Comparison of ENCODE assay signal across 15 mouse cellular contexts in the genomic region with DNA sequence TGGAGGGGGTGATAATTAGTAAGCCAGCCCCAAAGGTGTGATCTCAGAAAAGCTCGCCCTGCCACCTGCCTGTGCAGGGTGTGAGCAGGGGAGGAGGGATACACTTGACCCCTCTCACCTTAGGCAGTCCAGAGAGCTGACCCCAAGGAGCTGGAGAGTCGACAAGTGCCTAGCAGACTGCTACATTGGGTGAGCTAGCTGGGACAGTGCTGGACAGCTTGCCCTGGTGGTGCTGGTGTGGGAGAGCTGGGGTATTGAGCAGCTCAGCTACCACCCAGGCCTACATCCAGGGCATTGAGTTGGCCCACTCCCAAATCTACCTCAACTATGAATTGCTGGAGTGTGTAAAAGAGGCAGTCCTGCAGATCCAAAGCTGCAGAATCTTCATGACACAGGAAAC. TPM values are rescaled to one million over a fixed set of nuclear protein-coding genes. Genes with fewer than 3 reads are reported as not detected.
DNase-seq lines count a peak whose midpoint lies in the region; ATAC-seq lines count a peak whose summit lies in the region.
"Had no signal": no experiment of that assay in that cellular context is flagged by ENCODE, and none has a peak within 500 bp of the region (broad histone marks: within the 10 kb centered on the region; RNA-seq: fewer than 3 reads in every experiment).

No protein-coding gene starts in this region.

- no peak overlapping the region for H3K9ac ChIP-seq in hindbrain, embryonic 13.5 days
- H3K9ac ChIP-seq in midbrain, embryonic 13.5 days (replicated peaks): no peak overlapping the region
- no peak overlapping the region for H3K9ac ChIP-seq in stomach, embryonic 16.5 days (ENCODE audit: low read length)
- H3K9ac ChIP-seq: lung, embryonic 14.5 days had no signal

- peak; percentile 49; the same call in 1 of the 2 replicates for ATAC-seq in hindbrain, embryonic 13.5 days (ENCODE audit: low FRiP score)
- ATAC-seq in midbrain, embryonic 13.5 days: peak; percentile 62; the same call in 1 of the 2 replicates
- ATAC-seq in stomach, embryonic 16.5 days (ENCODE audit: insufficient read depth, low FRiP score): 0 out of 2 replicates have a peak, but pooled peaks have one; percentile 13
- ATAC-seq: inflammation-experienced regulatory T-cells, adult 6 months had no signal

- no peaks in the 10 kb centered on the region for H3K36me3 ChIP-seq in hindbrain, embryonic 13.5 days
- H3K36me3 ChIP-seq in hindbrain, embryonic 10.5 days: no peaks in the 10 kb centered on the region
- no peaks in the 10 kb centered on the region for H3K36me3 ChIP-seq in midbrain, embryonic 13.5 days
- no peaks in the 10 kb centered on the region for H3K36me3 ChIP-seq in midbrain, embryonic 10.5 days
- H3K36me3 ChIP-seq in stomach, embryonic 16.5 days (ENCODE audit: control insufficient read depth, insufficient read depth, low read length): no peaks in the 10 kb centered on the region

- no peak overlapping the region for H3K4me2 ChIP-seq in hindbrain, embryonic 13.5 days
- H3K4me2 ChIP-seq in midbrain, embryonic 13.5 days (replicated peaks): no peak overlapping the region
- H3K4me2 ChIP-seq in stomach, embryonic 16.5 days (ENCODE audit: low read depth, low read length): no peak overlapping the region
- H3K4me2 ChIP-seq: lung, embryonic 14.5 days had no signal

- H3K27me3 ChIP-seq in hindbrain, embryonic 13.5 days: no peaks in the 10 kb centered on the region
- H3K27me3 ChIP-seq in hindbrain, embryonic 10.5 days (ENCODE audit: insufficient read depth, poor library complexity, severe bottlenecking): no peaks in the 10 kb centered on the region
- no peaks in the 10 kb centered on the region for H3K27me3 ChIP-seq in midbrain, embryonic 13.5 days
- no peaks in the 10 kb centered on the region for H3K27me3 ChIP-seq in midbrain, embryonic 10.5 days (ENCODE audit: low read depth, poor library complexity, severe bottlenecking)
- no peaks in the 10 kb centered on the region for H3K27me3 ChIP-seq in stomach, embryonic 16.5 days (ENCODE audit: control insufficient read depth, insufficient read depth, low read length)
- H3K27me3 ChIP-seq: CH12.LX had no signal

- no peaks in the 10 kb centered on the region for H3K4me1 ChIP-seq in hindbrain, embryonic 13.5 days (replicated peaks)
- no peaks in the 10 kb centered on the region for H3K4me1 ChIP-seq in hindbrain, embryonic 10.5 days (replicated peaks)
- H3K4me1 ChIP-seq in midbrain, embryonic 13.5 days (replicated peaks): no peaks in the 10 kb centered on the region
- no peaks in the 10 kb centered on the region for H3K4me1 ChIP-seq in midbrain, embryonic 10.5 days
- H3K4me1 ChIP-seq in stomach, embryonic 16.5 days (ENCODE audit: control insufficient read depth, insufficient read depth, low read length): no peaks in the 10 kb centered on the region

- no peak overlapping the region for H3K27ac ChIP-seq in hindbrain, embryonic 13.5 days
- H3K27ac ChIP-seq in hindbrain, embryonic 10.5 days: no peak overlapping the region
- no peak overlapping the region for H3K27ac ChIP-seq in midbrain, embryonic 13.5 days
- no peak overlapping the region for H3K27ac ChIP-seq in midbrain, embryonic 10.5 days (replicated peaks)
- no peak overlapping the region for H3K27ac ChIP-seq in stomach, embryonic 16.5 days (ENCODE audit: low read length)
- H3K27ac ChIP-seq: left cerebral cortex, adult 2 months had no signal

- DNase-seq in cerebellum, postnatal 10 days: peak; percentile 15 to 17
- DNase-seq in cerebellum, adult 11 months: no peak
- DNase-seq in hindbrain, embryonic 10.5 days (ENCODE audit: low spot score): no peak
- no peak for DNase-seq in midbrain, embryonic 10.5 days (ENCODE audit: low spot score)
- no peak for DNase-seq in adrenal gland, postnatal 36 days
- DNase-seq: cerebellum, adult 11-12 months; lung, embryonic 14.5 days; right cerebral cortex, postnatal 25 days; thymus, adult 2 months had no signal

- no peaks in the 10 kb centered on the region for H3K9me3 ChIP-seq in hindbrain, embryonic 13.5 days
- no peaks in the 10 kb centered on the region for H3K9me3 ChIP-seq in hindbrain, embryonic 10.5 days
- no peaks in the 10 kb centered on the region for H3K9me3 ChIP-seq in midbrain, embryonic 13.5 days
- H3K9me3 ChIP-seq in midbrain, embryonic 10.5 days (replicated peaks): no peaks in the 10 kb centered on the region
- no peaks in the 10 kb centered on the region for H3K9me3 ChIP-seq in stomach, embryonic 16.5 days (replicated peaks; ENCODE audit: control insufficient read depth, low read length)

- WGBS in hindbrain, embryonic 13.5 days: 78% methylated on average over 2 of the region's 2 CpGs
- 67% methylated on average over 2 of the region's 2 CpGs for WGBS in hindbrain, embryonic 10.5 days
- WGBS in midbrain, embryonic 13.5 days: 70% methylated on average over 2 of the region's 2 CpGs
- 80% methylated on average over 2 of the region's 2 CpGs for WGBS in midbrain, embryonic 10.5 days
- WGBS in stomach, embryonic 16.5 days: 54% methylated on average over 2 of the region's 2 CpGs

- no peak overlapping the region for H3K4me3 ChIP-seq in hindbrain, embryonic 13.5 days
- no peak overlapping the region for H3K4me3 ChIP-seq in hindbrain, embryonic 10.5 days
- no peak overlapping the region for H3K4me3 ChIP-seq in midbrain, embryonic 13.5 days (replicated peaks)
- no peak overlapping the region for H3K4me3 ChIP-seq in midbrain, embryonic 10.5 days
- H3K4me3 ChIP-seq in stomach, embryonic 16.5 days (replicated peaks; ENCODE audit: low read length): no peak overlapping the region
- H3K4me3 ChIP-seq: left cerebral cortex, adult 2 months had no signal

RNA-seq across cellular contexts. Expression of a gene that starts 30.6 kb away (rescaled TPM):
- 60.3 and 62.1 TPM in 2 replicates for polyA plus RNA-seq in hindbrain, embryonic 13.5 days (2015; fragmentation: Nextera tagmentation; extraction: Ambion mirVana)
- polyA plus RNA-seq in hindbrain, embryonic 10.5 days (2016; fragmentation: Nextera tagmentation; extraction: Ambion mirVana): 31.4 and 34.8 TPM in 2 replicates
- 57.6 and 63.2 TPM in 2 replicates for polyA plus RNA-seq in midbrain, embryonic 13.5 days (2015; fragmentation: Nextera tagmentation; extraction: Ambion mirVana)
- 29.8 and 36.7 TPM in 2 replicates for polyA plus RNA-seq in midbrain, embryonic 10.5 days (2016; fragmentation: Nextera tagmentation; extraction: Ambion mirVana)
- polyA plus RNA-seq in stomach, embryonic 16.5 days (2015; fragmentation: Nextera tagmentation; extraction: Ambion mirVana): 28.4 and 31.6 TPM in 2 replicates
- 10 to 100 TPM; 44.8 to 48.5 TPM for total RNA-seq in adrenal gland, postnatal 36 days (2021)

RNA-seq across cellular contexts. Expression of a gene that starts 43.3 kb away (rescaled TPM):
- 3.0 and 3.9 TPM in 2 replicates for polyA plus RNA-seq in hindbrain, embryonic 13.5 days (2015; fragmentation: Nextera tagmentation; extraction: Ambion mirVana)
- polyA plus RNA-seq in hindbrain, embryonic 10.5 days (2016; fragmentation: Nextera tagmentation; extraction: Ambion mirVana): 5.9 and 6.8 TPM in 2 replicates
- 4.5 TPM in 2 replicates for polyA plus RNA-seq in midbrain, embryonic 13.5 days (2015; fragmentation: Nextera tagmentation; extraction: Ambion mirVana)
- polyA plus RNA-seq in midbrain, embryonic 10.5 days (2016; fragmentation: Nextera tagmentation; extraction: Ambion mirVana): 5.8 and 7.1 TPM in 2 replicates
- polyA plus RNA-seq in stomach, embryonic 16.5 days (2015; fragmentation: Nextera tagmentation; extraction: Ambion mirVana): 4.1 and 4.6 TPM in 2 replicates
- total RNA-seq in adrenal gland, postnatal 36 days (2021): 10 to 100 TPM; 13.6 to 13.7 TPM
- polyA plus RNA-seq: inflammation-experienced regulatory T-cells, adult 6 months had no signal

Comparison
In these comparisons a context has a peak if more than half of its experiments do, and no peak if none do; other contexts are left out.
1. DNase-seq: peak in cerebellum, postnatal 10 days (2 of 2); none in cerebellum, adult 11 months (single experiment), hindbrain, embryonic 10.5 days (single experiment), midbrain, embryonic 10.5 days (single experiment) and adrenal gland, postnatal 36 days (0 of 2).
2. Peak in every context shown above with its lines, with median percentiles within 50 percentile points of each other: ATAC-seq.